Mouse (Mus musculus): Measurements from ENCODE around the gene BC028528.

- TF ChIP-seq POLR2A (IDR thresholded peaks at IDR 0.05; ENCODE audit: extremely low read depth, insufficient read depth, low read length) (no peak), CTCF (IDR thresholded peaks at IDR 0.05; ENCODE audit: extremely low read depth, insufficient read depth, low read length) (no peak)
These were observed 42.6 kb upstream of the BC028528 start for GRCm38 (mm10) chr3:95934448-95934847.
